Mouse (Mus musculus): ENCODE data around the gene Selenom.

DNA sequence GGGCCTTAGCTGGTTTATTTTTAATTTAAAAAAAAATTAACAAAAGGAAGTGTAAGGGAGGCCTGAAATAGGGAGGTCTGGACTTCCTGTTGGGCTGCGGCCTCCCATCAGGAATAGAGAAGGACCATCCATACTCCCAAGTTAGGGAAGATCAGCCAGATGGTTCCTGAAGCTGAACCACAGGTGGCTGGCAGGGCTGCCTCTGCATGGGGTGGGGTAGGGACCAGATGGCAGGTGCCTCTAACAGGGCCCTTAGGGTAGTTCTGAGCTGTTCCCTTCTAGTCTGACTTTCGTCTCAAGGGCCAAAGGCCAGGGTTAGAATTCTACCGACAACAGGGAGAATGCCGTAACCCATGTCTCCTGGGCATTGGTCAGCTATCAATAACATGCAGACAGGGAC, 1.2 kb downstream of the Selenom start:
- TF ChIP-seq CTCF (IDR thresholded peaks at IDR 0.05; ENCODE audit: borderline replicate concordance, insufficient read depth, low read depth, low read length) = no peak
- no peak; the same call in 1 of the 2 replicates for TF ChIP-seq POLR2A (IDR thresholded peaks at IDR 0.05; ENCODE audit: borderline replicate concordance, insufficient read depth, low read length)
